Mouse (Mus musculus) CH12.LX (cell line): ENCODE measurements at regions not wholly inside any gene's neighbourhood (a gene's known extent, or its start where the extent isn't known, plus 50 kb on each side); places are given as distances from the start of the nearest gene placed in this dataset.

Experiments
- DNase-seq: peaks from one replicate; pipeline ENCODE4 v3.0.0-alpha.2; 2013; ENCODE audit errors: extremely low read depth
- H3K27ac ChIP-seq: 2 replicates; pipeline ENCODE4 v1.5.1; 2012; ENCODE audit warnings: low read depth, mild to moderate bottlenecking, control low read depth, moderate library complexity; ENCODE audit not compliant: insufficient read depth
- H3K27me3 ChIP-seq: replicated peaks from 2 replicates; pipeline ENCODE3; 2012; ENCODE audit warnings: inconsistent platforms
- H3K36me3 ChIP-seq, 2 experiments: replicated peaks in 1 of 2; 2 replicates each; pipeline versions ENCODE3 to v1.6.1; 2012; ENCODE audit warnings: inconsistent platforms in 1 of 2, low read length in 1 of 2, mild to moderate bottlenecking in 1 of 2, mixed read lengths in 1 of 2, moderate library complexity in 1 of 2; ENCODE audit not compliant: control insufficient read depth in 1 of 2, insufficient read depth in 1 of 2
- H3K4me1 ChIP-seq, 2 experiments: 2 replicates each; pipeline ENCODE4 v1.6.1; 2012; ENCODE audit warnings: inconsistent platforms in 1 of 2, moderate library complexity in 1 of 2; ENCODE audit not compliant: insufficient read depth in 2 of 2, control insufficient read depth in 1 of 2
- H3K4me2 ChIP-seq: 2 replicates; pipeline ENCODE4 v1.6.1; 2012; ENCODE audit warnings: low read depth, mild to moderate bottlenecking, control low read depth; ENCODE audit not compliant: poor library complexity, insufficient read depth, severe bottlenecking
- H3K4me3 ChIP-seq, 3 experiments: fragments of 150-350 bp in 1 of 3; sonication (generic) in 1 of 3; replicated peaks in 1 of 3; 2 replicates each; pipeline versions ENCODE3 to v1.5.1; 2011 to 2012; ENCODE audit warnings: low read depth in 2 of 3, low read length in 2 of 3, mild to moderate bottlenecking in 2 of 3, moderate library complexity in 2 of 3, control low read depth in 1 of 3, improper control_type of control experiment in 1 of 3, inconsistent platforms in 1 of 3, mixed read lengths in 1 of 3; ENCODE audit not compliant: poor library complexity in 1 of 3
- H3K79me2 ChIP-seq: replicated peaks from 2 replicates; pipeline ENCODE4 v1.6.1; 2012; ENCODE audit warnings: mild to moderate bottlenecking, moderate library complexity; ENCODE audit not compliant: control insufficient read depth, poor library complexity, insufficient read depth, severe bottlenecking; ENCODE audit errors: extremely low read depth
- H3K9ac ChIP-seq: 2 replicates; pipeline ENCODE4 v1.6.1; 2012; ENCODE audit warnings: low read depth, mild to moderate bottlenecking, control low read depth, moderate library complexity; ENCODE audit not compliant: insufficient read depth
- H3K9me3 ChIP-seq: replicated peaks from 2 replicates; pipeline ENCODE3; 2012; ENCODE audit warnings: low read length, inconsistent platforms, mixed read lengths
- BHLHE40 ChIP-seq: IDR thresholded peaks from 2 replicates; pipeline ENCODE4 v1.6.1; 2011; ENCODE audit warnings: mild to moderate bottlenecking, low read depth, low read length, improper control_type of control experiment
- CHD1 ChIP-seq: IDR thresholded peaks from 2 replicates; pipeline ENCODE4 v1.6.1; 2012; ENCODE audit warnings: low read depth, low read length, improper control_type of control experiment, inconsistent platforms
- CHD2 ChIP-seq: IDR thresholded peaks from 2 replicates; pipeline ENCODE4 v1.6.1; 2011; ENCODE audit warnings: low read length, improper control_type of control experiment
- CTCF ChIP-seq, 2 experiments: IDR thresholded peaks in 1 of 2; conservative IDR thresholded peaks in 1 of 2; 2 replicates each; pipeline ENCODE4 v1.5.1; 2011 to 2012; ENCODE audit warnings: low read depth in 2 of 2, low read length in 2 of 2, improper control_type of control experiment in 1 of 2, inconsistent platforms in 1 of 2, mild to moderate bottlenecking in 1 of 2, moderate library complexity in 1 of 2
- E2F4 ChIP-seq: IDR thresholded peaks from 2 replicates; pipeline ENCODE4 v1.6.1; 2011; ENCODE audit warnings: low read depth, low read length, improper control_type of control experiment; ENCODE audit not compliant: insufficient replicate concordance
- ELF1 ChIP-seq: IDR thresholded peaks from 2 replicates; pipeline ENCODE4 v1.6.1; 2014; ENCODE audit warnings: low read depth, mild to moderate bottlenecking, inconsistent platforms, low read length, improper control_type of control experiment
- EP300 ChIP-seq: IDR thresholded peaks from 2 replicates; pipeline ENCODE4 v1.6.1; 2011; ENCODE audit warnings: low read length, improper control_type of control experiment
- ETS1 ChIP-seq: conservative IDR thresholded peaks from 2 replicates; pipeline ENCODE4 v1.6.1; 2012; ENCODE audit warnings: low read depth, mild to moderate bottlenecking, inconsistent platforms, low read length, improper control_type of control experiment, moderate library complexity
- GABPA ChIP-seq: IDR thresholded peaks from 2 replicates; pipeline ENCODE4 v1.6.1; 2012; ENCODE audit warnings: low read depth, low read length, improper control_type of control experiment, inconsistent platforms; ENCODE audit not compliant: insufficient replicate concordance
- HCFC1 ChIP-seq: IDR thresholded peaks from 2 replicates; pipeline ENCODE4 v1.6.1; 2012; ENCODE audit warnings: low read depth, mild to moderate bottlenecking, inconsistent platforms, low read length, improper control_type of control experiment
- IRF4 ChIP-seq: IDR thresholded peaks from 2 replicates; pipeline ENCODE4 v1.6.1; 2014; ENCODE audit warnings: low read depth, mild to moderate bottlenecking, inconsistent platforms, low read length, improper control_type of control experiment
- JUN ChIP-seq: IDR thresholded peaks from 2 replicates; pipeline ENCODE4 v1.6.1; 2011; ENCODE audit warnings: low read depth, mild to moderate bottlenecking, low read length, improper control_type of control experiment, moderate library complexity; ENCODE audit not compliant: insufficient read depth
- JUND ChIP-seq: conservative IDR thresholded peaks from 2 replicates; pipeline ENCODE4 v1.6.1; 2011; ENCODE audit warnings: low read depth, low read length, improper control_type of control experiment
- KAT2A ChIP-seq: IDR thresholded peaks from 2 replicates; pipeline ENCODE4 v1.6.1; 2012; ENCODE audit warnings: low read length, improper control_type of control experiment, inconsistent platforms; ENCODE audit not compliant: insufficient replicate concordance
- MAFK ChIP-seq: IDR thresholded peaks from 2 replicates; pipeline ENCODE4 v1.6.1; 2011; ENCODE audit warnings: low read length, improper control_type of control experiment; ENCODE audit not compliant: insufficient replicate concordance
- MAX ChIP-seq: IDR thresholded peaks from 2 replicates; pipeline ENCODE4 v1.6.1; 2011; ENCODE audit warnings: low read length, improper control_type of control experiment
- MAZ ChIP-seq: IDR thresholded peaks from 2 replicates; pipeline ENCODE4 v1.6.1; 2012; ENCODE audit warnings: low read depth, mild to moderate bottlenecking, inconsistent platforms, low read length, improper control_type of control experiment, moderate library complexity
- MEF2A ChIP-seq: IDR thresholded peaks from 2 replicates; pipeline ENCODE4 v1.6.1; 2014; ENCODE audit warnings: low read depth, mild to moderate bottlenecking, inconsistent platforms, low read length, improper control_type of control experiment, borderline replicate concordance
- MXI1 ChIP-seq: IDR thresholded peaks from 2 replicates; pipeline ENCODE4 v1.6.1; 2011; ENCODE audit warnings: mild to moderate bottlenecking, low read depth, low read length, improper control_type of control experiment
- MYC ChIP-seq: IDR thresholded peaks from 2 replicates; pipeline ENCODE4 v1.6.1; 2011; ENCODE audit warnings: low read depth, mild to moderate bottlenecking, improper control_type of control experiment, low read length
- NELFE ChIP-seq: IDR thresholded peaks from 2 replicates; pipeline ENCODE4 v1.6.1; 2011; ENCODE audit warnings: low read depth, low read length, improper control_type of control experiment
- NRF1 ChIP-seq: IDR thresholded peaks from 2 replicates; pipeline ENCODE4 v1.6.1; 2014; ENCODE audit warnings: low read depth, mild to moderate bottlenecking, inconsistent platforms, low read length, improper control_type of control experiment, moderate library complexity
- PAX5 ChIP-seq: IDR thresholded peaks from 2 replicates; pipeline ENCODE4 v1.6.1; 2012; ENCODE audit warnings: low read length, inconsistent platforms, mixed read lengths
- POLR2A ChIP-seq: IDR thresholded peaks from 2 replicates; pipeline ENCODE4 v1.6.1; 2011; ENCODE audit warnings: low read depth, mild to moderate bottlenecking, improper control_type of control experiment, low read length
- POLR2AphosphoS2 ChIP-seq: IDR thresholded peaks from 2 replicates; pipeline ENCODE4 v1.6.1; 2011; ENCODE audit warnings: low read depth, low read length, improper control_type of control experiment
- RAD21 ChIP-seq: IDR thresholded peaks from 2 replicates; pipeline ENCODE4 v1.6.1; 2011; ENCODE audit warnings: low read depth, mild to moderate bottlenecking, low read length, improper control_type of control experiment, moderate library complexity
- RCOR1 ChIP-seq: conservative IDR thresholded peaks from 2 replicates; pipeline ENCODE4 v1.6.1; 2012; ENCODE audit warnings: low read depth, mild to moderate bottlenecking, inconsistent platforms, low read length, improper control_type of control experiment
- SIN3A ChIP-seq: IDR thresholded peaks from 2 replicates; pipeline ENCODE4 v1.6.1; 2012; ENCODE audit warnings: low read length, improper control_type of control experiment, inconsistent platforms
- SMC3 ChIP-seq: IDR thresholded peaks from 2 replicates; pipeline ENCODE4 v1.6.1; 2011; ENCODE audit warnings: low read depth, low read length, improper control_type of control experiment
- TBP ChIP-seq: conservative IDR thresholded peaks from 2 replicates; pipeline ENCODE4 v1.6.1; 2011; ENCODE audit warnings: low read depth, low read length, improper control_type of control experiment
- TCF12 ChIP-seq: IDR thresholded peaks from 2 replicates; pipeline ENCODE4 v1.6.1; 2014; ENCODE audit warnings: low read depth, mild to moderate bottlenecking, inconsistent platforms, low read length, improper control_type of control experiment
- UBTF ChIP-seq: IDR thresholded peaks from 2 replicates; pipeline ENCODE4 v1.6.1; 2012; ENCODE audit warnings: low read depth, mild to moderate bottlenecking, inconsistent platforms, low read length, improper control_type of control experiment, moderate library complexity
- USF1 ChIP-seq: IDR thresholded peaks from 2 replicates; pipeline ENCODE4 v1.6.1; 2014; ENCODE audit warnings: low read depth, mild to moderate bottlenecking, inconsistent platforms, low read length, improper control_type of control experiment
- USF2 ChIP-seq: conservative IDR thresholded peaks from 2 replicates; pipeline ENCODE4 v1.6.1; 2011; ENCODE audit warnings: low read depth, low read length, improper control_type of control experiment
- ZC3H11A ChIP-seq: IDR thresholded peaks from 2 replicates; pipeline ENCODE4 v1.6.1; 2012; ENCODE audit warnings: low read depth, mild to moderate bottlenecking, inconsistent platforms, low read length, improper control_type of control experiment
- ZKSCAN1 ChIP-seq: IDR thresholded peaks from 2 replicates; pipeline ENCODE4 v1.6.1; 2012; ENCODE audit warnings: low read depth, inconsistent platforms, low read length, improper control_type of control experiment, borderline replicate concordance
- ZMIZ1 ChIP-seq: IDR thresholded peaks from 2 replicates; pipeline ENCODE4 v1.6.1; 2012; ENCODE audit warnings: low read depth, mild to moderate bottlenecking, inconsistent platforms, low read length, improper control_type of control experiment
- ZNF384 ChIP-seq: IDR thresholded peaks from 2 replicates; pipeline ENCODE4 v1.6.1; 2012; ENCODE audit warnings: low read depth, low read length, improper control_type of control experiment, inconsistent platforms
- dilution Hi-C: fragments of 300-500 bp; cut with MboI; formaldehyde crosslinking; loops from 2 replicates; pipeline ENCODE4 v1.14.3; 2020; ENCODE audit warnings: low sequenced_read_pairs; ENCODE audit not compliant: extremely low pct_unique_long_range_greater_than_20kb, extremely low pct_ligation_motif_present
- in situ Hi-C: fragments of 300-500 bp; cut with MboI; formaldehyde crosslinking; loops from 3 replicates; pipeline ENCODE4 v1.14.3; 2019; ENCODE audit warnings: low sequenced_read_pairs, low pct_ligation_motif_present, low pct_unique_long_range_greater_than_20kb, mixed read lengths

DNA sequence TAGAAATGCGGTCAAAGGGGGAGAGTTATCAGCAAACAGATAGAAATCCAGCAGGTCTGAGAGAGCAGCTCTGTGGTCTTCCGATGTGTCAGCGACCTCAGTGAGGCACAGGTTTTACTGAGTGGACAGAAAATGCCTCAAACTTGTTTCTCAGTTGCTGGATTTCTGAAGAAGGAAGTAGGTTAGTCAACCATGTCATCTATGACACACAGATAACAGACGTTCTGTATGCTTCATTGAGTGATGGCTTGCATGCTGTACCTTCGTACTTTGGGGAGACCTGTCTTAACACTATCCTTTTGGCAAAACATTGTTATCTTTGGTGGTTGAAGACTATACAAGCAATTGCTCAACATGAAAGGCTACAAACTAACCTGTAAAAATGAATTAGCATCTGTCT is 59.3 kb upstream of the Rgs1 start:
- H3K9me3 ChIP-seq = no peaks in the 10 kb centered on the region
- DNase-seq = peak; percentile 70
- TF ChIP-seq MYC = peak; percentile 61; the same call in 1 of the 2 replicates
- no peak for TF ChIP-seq TBP
- no peak for TF ChIP-seq IRF4
- TF ChIP-seq MAFK = peak; percentile 70
- no peak for TF ChIP-seq ZMIZ1
- peak; percentile 48 for TF ChIP-seq ETS1
- no peak for TF ChIP-seq USF2
- TF ChIP-seq RAD21 = no peak
- TF ChIP-seq ELF1 = 0 out of 2 replicates have a peak, but pooled peaks have one; percentile 35
- no peak for TF ChIP-seq JUND
- TF ChIP-seq HCFC1 = no peak
- no peak for TF ChIP-seq MXI1
- TF ChIP-seq BHLHE40 = no peak
- TF ChIP-seq KAT2A = no peak
- TF ChIP-seq RCOR1 = 0 out of 2 replicates have a peak, but pooled peaks have one; percentile 29
- TF ChIP-seq ZC3H11A = no peak
- no peak for TF ChIP-seq NELFE
- no peak for TF ChIP-seq MEF2A
- no peak for TF ChIP-seq CTCF (conservative IDR thresholded peaks at IDR 0.05 in 1 of 2, IDR thresholded peaks at IDR 0.05 in 1 of 2; ENCODE audit: low read depth in 2 of 2, low read length in 2 of 2)
- 0 out of 2 replicates have a peak, but pooled peaks have one; percentile 44 for TF ChIP-seq MAX
- no peak for TF ChIP-seq POLR2A
- 0 out of 2 replicates have a peak, but pooled peaks have one; percentile 29 for TF ChIP-seq MAZ
- TF ChIP-seq CHD1 = no peak
- TF ChIP-seq CHD2 = no peak
- TF ChIP-seq PAX5 = no peak
- TF ChIP-seq TCF12 = peak; percentile 34; the same call in 1 of the 2 replicates
- TF ChIP-seq UBTF = no peak
- TF ChIP-seq GABPA = no peak
- TF ChIP-seq USF1 = no peak
- TF ChIP-seq EP300 = peak; percentile 63; the same call in 1 of the 2 replicates
- TF ChIP-seq JUN = no peak
- no peak for TF ChIP-seq SMC3
- no peak for TF ChIP-seq ZKSCAN1
- TF ChIP-seq NRF1 = no peak
- no peak for TF ChIP-seq ZNF384
- no peak for TF ChIP-seq POLR2AphosphoS2
- no peak for TF ChIP-seq SIN3A
- no peak for TF ChIP-seq E2F4
- H3K4me1 ChIP-seq = peaks cover 8 to 35% of the 10 kb centered on the region in 2 experiments
- H3K4me2 ChIP-seq = peak overlapping the region; percentile 44; the same call in 1 of the 2 replicates
- H3K36me3 ChIP-seq = no peaks in the 10 kb centered on the region
- dilution Hi-C loops = no loop called here
- in situ Hi-C loops = no loop called here
- H3K79me2 ChIP-seq = no peaks in the 10 kb centered on the region
- H3K9ac ChIP-seq = no peak overlapping the region
- H3K27me3 ChIP-seq = no peaks in the 10 kb centered on the region
- H3K27ac ChIP-seq = peak overlapping the region; percentile 45
- H3K4me3 ChIP-seq = no peak overlapping the region
